Mouse (Mus musculus): Measurements from ENCODE around the gene Cyb5b. TPM values are rescaled to one million over a fixed set of nuclear protein-coding genes. Genes with fewer than 3 reads are reported as not detected.

Gene Cyb5b
- polyA plus RNA-seq, 1 experiment: 106 TPM

- H3K4me3 ChIP-seq (ENCODE audit: insufficient read depth, low read length): no peak overlapping the region
- no peak overlapping the region for H3K27ac ChIP-seq (ENCODE audit: insufficient read depth, low read length)
- no peak for TF ChIP-seq CTCF (IDR thresholded peaks at IDR 0.05; ENCODE audit: extremely low read depth, insufficient read depth, low read length)
- no peak for TF ChIP-seq POLR2A (IDR thresholded peaks at IDR 0.05; ENCODE audit: extremely low read depth, insufficient read depth, low read length)
- H3K4me1 ChIP-seq (ENCODE audit: control insufficient read depth, insufficient read depth, low read length): peaks cover 2% of the 10 kb centered on the region; the same call in 1 of the 2 replicates
Observed at GRCm38 (mm10) chr8:107157836-107158235, 7.4 kb downstream of the Cyb5b start.

GRCm38 (mm10) chr8:107158890-107159289 lies 8.4 kb downstream of the Cyb5b start:
- H3K4me1 ChIP-seq (ENCODE audit: control insufficient read depth, insufficient read depth, low read length): peaks cover 2% of the 10 kb centered on the region; the same call in 1 of the 2 replicates
- no peak overlapping the region for H3K27ac ChIP-seq (ENCODE audit: insufficient read depth, low read length)
- no peak overlapping the region for H3K4me3 ChIP-seq (ENCODE audit: insufficient read depth, low read length)
- no peak for TF ChIP-seq CTCF (IDR thresholded peaks at IDR 0.05; ENCODE audit: extremely low read depth, insufficient read depth, low read length)
- TF ChIP-seq POLR2A (IDR thresholded peaks at IDR 0.05; ENCODE audit: extremely low read depth, insufficient read depth, low read length): no peak

- Histone ChIP-seq H3K4me3 (ENCODE audit: insufficient read depth, low read length) (no peak overlapping the region), H3K4me1 (ENCODE audit: control insufficient read depth, insufficient read depth, low read length) (no peaks in the 10 kb centered on the region), H3K27ac (ENCODE audit: insufficient read depth, low read length) (no peak overlapping the region)
- no peak for TF ChIP-seq CTCF (IDR thresholded peaks at IDR 0.05; ENCODE audit: extremely low read depth, insufficient read depth, low read length)
- TF ChIP-seq POLR2A (IDR thresholded peaks at IDR 0.05; ENCODE audit: extremely low read depth, insufficient read depth, low read length): no peak
Observed at GRCm38 (mm10) chr8:107164251-107164773, 13.9 kb downstream of the Cyb5b start.

GRCm38 (mm10) chr8:107165745-107166144 lies 15.3 kb downstream of the Cyb5b start:
- H3K4me3 ChIP-seq (ENCODE audit: insufficient read depth, low read length): no peak overlapping the region
- no peak overlapping the region for H3K27ac ChIP-seq (ENCODE audit: insufficient read depth, low read length)
- TF ChIP-seq CTCF (IDR thresholded peaks at IDR 0.05; ENCODE audit: extremely low read depth, insufficient read depth, low read length) (no peak), POLR2A (IDR thresholded peaks at IDR 0.05; ENCODE audit: extremely low read depth, insufficient read depth, low read length) (no peak)
- H3K4me1 ChIP-seq (ENCODE audit: control insufficient read depth, insufficient read depth, low read length): no peaks in the 10 kb centered on the region

GRCm38 (mm10) chr8:107167848-107168247 lies 17.4 kb downstream of the Cyb5b start:
- TF ChIP-seq POLR2A (IDR thresholded peaks at IDR 0.05; ENCODE audit: extremely low read depth, insufficient read depth, low read length) (no peak), CTCF (IDR thresholded peaks at IDR 0.05; ENCODE audit: extremely low read depth, insufficient read depth, low read length) (no peak)
- H3K27ac ChIP-seq (ENCODE audit: insufficient read depth, low read length): no peak overlapping the region
- H3K4me1 ChIP-seq (ENCODE audit: control insufficient read depth, insufficient read depth, low read length): peaks cover 2% of the 10 kb centered on the region; the same call in 1 of the 2 replicates
- no peak overlapping the region for H3K4me3 ChIP-seq (ENCODE audit: insufficient read depth, low read length)

- Histone ChIP-seq H3K27ac (ENCODE audit: insufficient read depth, low read length) (no peak overlapping the region), H3K4me3 (ENCODE audit: insufficient read depth, low read length) (no peak overlapping the region), H3K4me1 (ENCODE audit: control insufficient read depth, insufficient read depth, low read length) (peaks cover 2% of the 10 kb centered on the region; the same call in 1 of the 2 replicates)
- no peak for TF ChIP-seq CTCF (IDR thresholded peaks at IDR 0.05; ENCODE audit: extremely low read depth, insufficient read depth, low read length)
- no peak for TF ChIP-seq POLR2A (IDR thresholded peaks at IDR 0.05; ENCODE audit: extremely low read depth, insufficient read depth, low read length)
Observed at GRCm38 (mm10) chr8:107172152-107172551, 21.7 kb downstream of the Cyb5b start.

GRCm38 (mm10) chr8:107172969-107173645 lies 22.7 kb downstream of the Cyb5b start:
- no peak overlapping the region for H3K27ac ChIP-seq (ENCODE audit: insufficient read depth, low read length)
- H3K4me3 ChIP-seq (ENCODE audit: insufficient read depth, low read length): no peak overlapping the region

GRCm38 (mm10) chr8:107181122-107181521 lies 30.7 kb downstream of the Cyb5b start:
- no peak overlapping the region for H3K4me3 ChIP-seq (ENCODE audit: insufficient read depth, low read length)
- TF ChIP-seq POLR2A (IDR thresholded peaks at IDR 0.05; ENCODE audit: extremely low read depth, insufficient read depth, low read length) (no peak), CTCF (IDR thresholded peaks at IDR 0.05; ENCODE audit: extremely low read depth, insufficient read depth, low read length) (no peak)
- H3K4me1 ChIP-seq (ENCODE audit: control insufficient read depth, insufficient read depth, low read length): no peaks in the 10 kb centered on the region; the same call in 1 of the 2 replicates
- no peak overlapping the region for H3K27ac ChIP-seq (ENCODE audit: insufficient read depth, low read length)

More at GRCm38 (mm10) chr8:107172969-107173645, 22.7 kb downstream of the Cyb5b start:
- TF ChIP-seq POLR2A (IDR thresholded peaks at IDR 0.05; ENCODE audit: extremely low read depth, insufficient read depth, low read length) (no peak), CTCF (IDR thresholded peaks at IDR 0.05; ENCODE audit: extremely low read depth, insufficient read depth, low read length) (no peak)
- H3K4me1 ChIP-seq (ENCODE audit: control insufficient read depth, insufficient read depth, low read length): peaks cover 2% of the 10 kb centered on the region; the same call in 1 of the 2 replicates

GRCm38 (mm10) chr8:107184996-107185395 lies 34.6 kb downstream of the Cyb5b start:
- Histone ChIP-seq H3K27ac (ENCODE audit: insufficient read depth, low read length) (no peak overlapping the region; the same call in 1 of the 2 replicates), H3K4me1 (ENCODE audit: control insufficient read depth, insufficient read depth, low read length) (no peaks in the 10 kb centered on the region; the same call in 1 of the 2 replicates), H3K4me3 (ENCODE audit: insufficient read depth, low read length) (no peak overlapping the region)
- TF ChIP-seq POLR2A (IDR thresholded peaks at IDR 0.05; ENCODE audit: extremely low read depth, insufficient read depth, low read length) (no peak), CTCF (IDR thresholded peaks at IDR 0.05; ENCODE audit: extremely low read depth, insufficient read depth, low read length) (no peak)
